Mouse (Mus musculus): ENCODE measurements around the gene Olfr1387. TPM values are rescaled to one million over a fixed set of nuclear protein-coding genes. Genes with fewer than 3 reads are reported as not detected.
"Not testable (repeated sequence)": the region's sequence is repeated elsewhere in the genome, so short reads cannot be mapped to it uniquely, and the experiment has no call there.

The Olfr1387 gene
- not detected in 2 replicates for polyA plus RNA-seq (2015; fragmentation: Nextera tagmentation; extraction: Ambion mirVana)

DNA sequence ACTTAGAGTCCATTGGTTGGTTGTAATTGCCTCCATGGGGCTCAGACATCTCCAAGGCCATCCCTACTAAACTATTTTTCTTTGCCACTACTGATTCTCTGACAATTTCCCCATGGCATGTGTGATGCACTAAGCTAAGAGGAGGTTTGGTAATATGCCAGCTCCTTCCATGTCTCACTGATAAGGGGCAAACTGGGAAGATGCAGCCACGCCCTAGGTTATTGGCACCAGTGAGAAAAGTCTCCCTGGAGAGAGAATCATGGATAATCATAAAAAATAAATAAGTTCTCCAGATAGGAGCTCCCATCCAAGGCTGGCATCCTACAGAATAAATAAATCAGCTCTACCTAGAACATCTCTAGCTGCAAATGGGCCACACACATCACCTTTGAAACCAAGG, at the start of gene Olfr1387:
TSS of gene Olfr1387 (plus strand) at position 301 of the 400 bp plus-strand sequence.
- no peak within 1 kb of the TSS for H3K9ac ChIP-seq (replicated peaks)
- no peaks in the 10 kb centered on the region for H3K4me1 ChIP-seq
- no peaks in the 10 kb centered on the region for H3K36me3 ChIP-seq
- ATAC-seq (replicated peaks): no peak
- H3K9me3 ChIP-seq: no peaks in the 10 kb centered on the region
- 85% methylated on average over 1 of the region's 1 CpGs for WGBS
- no peak within 1 kb of the TSS for H3K4me3 ChIP-seq
- no peak within 1 kb of the TSS for H3K4me2 ChIP-seq (replicated peaks)
- no peaks in the 10 kb centered on the region for H3K27me3 ChIP-seq
- no peak within 1 kb of the TSS for H3K27ac ChIP-seq (replicated peaks)

DNA sequence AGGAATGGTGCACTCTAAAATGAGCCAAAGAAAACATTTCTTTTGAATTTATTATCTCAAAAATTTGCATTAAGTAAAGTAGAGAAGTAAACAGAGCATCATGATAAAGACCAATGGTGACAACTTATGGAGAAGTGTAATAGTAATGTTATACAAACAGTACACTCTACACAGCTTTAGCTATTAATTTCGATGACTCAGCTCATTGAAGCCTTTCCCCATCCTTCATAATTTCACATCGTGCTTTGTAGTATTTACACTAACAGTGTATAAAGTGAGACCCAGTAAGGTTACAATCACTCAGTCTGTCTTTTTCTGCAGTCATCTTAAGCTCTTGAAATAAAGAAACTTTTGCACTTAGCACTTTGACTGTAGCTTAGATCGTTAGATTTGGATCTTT, 48.4 kb upstream of the Olfr1387 start:
- H3K9me3 ChIP-seq: no peaks in the 10 kb centered on the region
- no peaks in the 10 kb centered on the region for H3K36me3 ChIP-seq
- no peak for ATAC-seq (replicated peaks)
- H3K4me2 ChIP-seq (replicated peaks): no peak overlapping the region
- H3K27ac ChIP-seq (replicated peaks): no peak overlapping the region
- H3K4me3 ChIP-seq: no peak overlapping the region
- no peak overlapping the region for H3K9ac ChIP-seq (replicated peaks)
- 74% methylated on average over 3 of the region's 3 CpGs for WGBS
- no peaks in the 10 kb centered on the region for H3K4me1 ChIP-seq
- no peaks in the 10 kb centered on the region for H3K27me3 ChIP-seq

DNA sequence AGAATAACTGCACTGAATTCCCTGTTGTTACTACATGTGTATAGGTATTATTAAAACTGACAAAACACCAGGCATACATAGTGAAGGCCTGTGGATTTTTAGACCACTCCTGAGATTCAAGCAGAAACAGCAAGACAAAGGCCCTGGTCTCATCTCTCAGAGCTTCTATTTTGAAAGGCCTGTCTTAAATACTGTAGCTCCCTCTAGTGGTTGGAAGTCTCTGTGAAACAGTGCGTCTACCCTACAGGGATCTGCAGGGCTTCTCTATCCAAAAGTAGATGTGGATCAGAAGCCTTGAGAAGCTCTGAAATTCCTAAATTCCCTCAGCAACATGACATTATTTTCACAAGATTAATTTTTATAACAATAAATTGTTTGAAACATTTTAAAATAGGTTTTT, 44.6 kb upstream of the Olfr1387 start:
- no peaks in the 10 kb centered on the region for H3K27me3 ChIP-seq
- no peaks in the 10 kb centered on the region for H3K9me3 ChIP-seq
- H3K9ac ChIP-seq (replicated peaks): no peak overlapping the region
- H3K36me3 ChIP-seq: no peaks in the 10 kb centered on the region
- no peak overlapping the region for H3K4me2 ChIP-seq (replicated peaks)
- no peak for ATAC-seq (replicated peaks)
- no peak overlapping the region for H3K4me3 ChIP-seq
- H3K4me1 ChIP-seq: no peaks in the 10 kb centered on the region
- 34% methylated on average over 1 of the region's 1 CpGs for WGBS
- no peak overlapping the region for H3K27ac ChIP-seq (replicated peaks)

DNA sequence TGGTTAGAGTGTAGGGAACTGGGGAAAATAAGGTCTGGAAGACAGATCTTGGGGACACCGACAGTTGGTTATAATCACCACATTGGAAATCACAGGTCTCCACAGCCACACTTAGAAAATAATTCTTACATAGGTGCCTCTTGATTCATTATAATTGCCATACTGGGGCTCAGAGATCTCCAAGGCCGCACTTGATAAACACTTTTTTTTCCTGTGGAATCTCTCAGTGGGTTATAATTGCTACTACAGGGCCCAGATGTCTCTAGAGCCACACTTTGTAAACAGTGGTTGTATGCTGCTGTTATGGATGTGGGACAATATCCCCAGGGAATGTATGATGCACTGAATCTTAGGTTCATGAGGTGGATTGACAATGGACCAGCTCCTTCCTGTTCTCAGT, 32.4 kb upstream of the Olfr1387 start, which contains the start of gene Olfr1389:
TSS of gene Olfr1389 (plus strand) at position 301 of the 400 bp plus-strand sequence.
- ATAC-seq (replicated peaks): no peak
- WGBS: 89% methylated on average over 2 of the region's 2 CpGs

GRCm38 (mm10) chr11:49425257-49425927, 29.8 kb upstream of the Olfr1387 start:
- H3K9me3 ChIP-seq: no peaks in the 10 kb centered on the region
- no peaks in the 10 kb centered on the region for H3K4me1 ChIP-seq
- H3K4me2 ChIP-seq (replicated peaks): no peak overlapping the region
- WGBS: 79% methylated on average over 1 of the region's 1 CpGs
- no peak overlapping the region for H3K27ac ChIP-seq (replicated peaks)
- H3K27me3 ChIP-seq: no peaks in the 10 kb centered on the region
- no peak overlapping the region for H3K4me3 ChIP-seq
- no peaks in the 10 kb centered on the region for H3K36me3 ChIP-seq
- no peak overlapping the region for H3K9ac ChIP-seq (replicated peaks)
- ATAC-seq (replicated peaks): no peak

More for the DNA sequence above, 32.4 kb upstream of the Olfr1387 start, which contains the start of gene Olfr1389:
- Histone ChIP-seq H3K9me3 (no peaks in the 10 kb centered on the region), H3K27ac (replicated peaks) (no peak within 1 kb of the TSS), H3K4me1 (no peaks in the 10 kb centered on the region), H3K4me2 (replicated peaks) (no peak within 1 kb of the TSS), H3K4me3 (no peak within 1 kb of the TSS), H3K27me3 (no peaks in the 10 kb centered on the region), H3K9ac (replicated peaks) (no peak within 1 kb of the TSS), H3K36me3 (no peaks in the 10 kb centered on the region)

DNA sequence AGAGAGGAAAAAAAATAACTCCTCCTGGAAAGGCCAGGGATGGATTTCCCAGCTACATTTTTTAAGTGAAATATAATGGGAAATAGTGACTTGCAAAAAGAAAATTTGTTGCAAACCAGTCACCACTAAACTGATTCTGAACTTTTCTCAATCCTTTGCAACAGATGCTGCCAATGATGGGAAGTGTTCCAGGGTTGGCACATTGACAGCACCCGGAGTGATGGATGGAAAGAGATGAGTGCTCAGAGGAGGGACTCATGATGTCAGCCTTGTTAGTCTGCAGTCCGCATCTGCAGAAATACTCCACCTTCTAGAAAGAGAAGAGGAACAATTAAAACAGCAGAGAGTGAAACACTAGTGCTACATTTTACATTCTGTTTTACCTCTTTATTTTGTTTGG, 25.5 kb upstream of the Olfr1387 start:
- 77% methylated on average over 2 of the region's 2 CpGs for WGBS
- H3K4me1 ChIP-seq: no peaks in the 10 kb centered on the region
- no peaks in the 10 kb centered on the region for H3K9me3 ChIP-seq
- no peak overlapping the region for H3K4me2 ChIP-seq (replicated peaks)
- no peaks in the 10 kb centered on the region for H3K27me3 ChIP-seq
- ATAC-seq (replicated peaks): no peak
- no peak overlapping the region for H3K27ac ChIP-seq (replicated peaks)
- no peak overlapping the region for H3K9ac ChIP-seq (replicated peaks)
- H3K4me3 ChIP-seq: no peak overlapping the region
- H3K36me3 ChIP-seq: no peaks in the 10 kb centered on the region

DNA sequence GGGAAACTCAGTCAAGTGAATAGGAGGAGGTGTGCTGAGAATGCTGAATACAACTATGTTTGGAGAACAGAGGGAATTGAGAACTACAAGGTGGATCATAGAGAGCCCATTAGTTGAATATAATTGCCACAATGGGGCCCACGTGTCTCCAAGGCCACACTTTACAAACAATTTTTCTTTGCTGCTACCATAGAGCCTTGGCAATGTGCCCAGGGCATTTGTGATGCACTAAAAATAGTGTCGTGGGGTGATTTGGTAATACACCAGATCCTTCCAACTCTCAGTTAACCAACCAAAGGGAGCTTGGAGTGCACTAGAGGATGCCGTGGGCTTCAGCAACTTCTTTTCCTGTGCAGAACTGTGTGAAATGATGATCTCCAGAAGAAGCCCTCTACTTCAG, 18.7 kb upstream of the Olfr1387 start, which contains the start of gene Olfr1388:
TSS of gene Olfr1388 (plus strand) at position 214 of the 400 bp plus-strand sequence.
- Histone ChIP-seq H3K4me2 (replicated peaks) (no peak within 1 kb of the TSS), H3K27me3 (no peaks in the 10 kb centered on the region), H3K4me3 (no peak within 1 kb of the TSS), H3K4me1 (no peaks in the 10 kb centered on the region), H3K9ac (replicated peaks) (no peak within 1 kb of the TSS), H3K9me3 (no peaks in the 10 kb centered on the region), H3K36me3 (no peaks in the 10 kb centered on the region), H3K27ac (replicated peaks) (no peak within 1 kb of the TSS)
- ATAC-seq (replicated peaks): no peak
- WGBS: 49% methylated on average over 3 of the region's 3 CpGs

- not testable (repeated sequence) for H3K27ac ChIP-seq (replicated peaks); H3K9me3 ChIP-seq; H3K4me3 ChIP-seq; H3K27me3 ChIP-seq; H3K9ac ChIP-seq (replicated peaks); ATAC-seq (replicated peaks); H3K36me3 ChIP-seq; H3K4me2 ChIP-seq (replicated peaks); H3K4me1 ChIP-seq
- 84% methylated on average over 3 of the region's 3 CpGs for WGBS
These were observed 9.6 kb downstream of the Olfr1387 start, which contains the start of gene Olfr1386 for GRCm38 (mm10) chr11:49464746-49465145. Gene Olfr1386, plus strand, starts transcription at chr11:49465046.

GRCm38 (mm10) chr11:49485973-49486372, 30.8 kb downstream of the Olfr1387 start:
- WGBS: 77% methylated on average over 4 of the region's 4 CpGs
- Histone ChIP-seq H3K27me3 (no peaks in the 10 kb centered on the region), H3K36me3 (no peaks in the 10 kb centered on the region), H3K4me3 (no peak overlapping the region), H3K4me1 (no peaks in the 10 kb centered on the region), H3K27ac (replicated peaks) (no peak overlapping the region), H3K4me2 (replicated peaks) (no peak overlapping the region), H3K9me3 (no peaks in the 10 kb centered on the region), H3K9ac (replicated peaks) (no peak overlapping the region)
- ATAC-seq (replicated peaks): no peak

DNA sequence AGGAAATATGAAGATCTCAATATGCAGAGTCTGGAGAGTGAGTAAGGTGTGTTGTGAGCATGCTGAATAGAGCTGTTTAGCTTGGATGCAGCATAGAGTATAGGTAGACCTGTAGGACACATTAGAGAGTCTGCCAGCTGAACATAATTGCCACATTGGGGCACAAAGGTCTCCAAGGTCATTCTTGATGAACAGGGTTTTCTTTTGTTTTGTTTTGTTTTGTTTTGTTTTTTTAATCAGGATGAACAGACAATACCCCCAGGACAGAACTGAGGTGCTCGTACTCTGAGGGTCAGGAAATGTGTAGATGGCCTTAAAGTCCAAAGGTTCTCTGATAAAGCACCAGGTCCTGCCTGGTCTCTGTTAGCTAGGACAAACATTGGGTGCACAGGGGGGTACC, 33.6 kb downstream of the Olfr1387 start, which contains the start of gene Olfr1385:
TSS of gene Olfr1385 (plus strand) at position 301 of the 400 bp plus-strand sequence.
- H3K36me3 ChIP-seq; H3K4me1 ChIP-seq; H3K27ac ChIP-seq (replicated peaks); H3K9ac ChIP-seq (replicated peaks); H3K9me3 ChIP-seq; ATAC-seq (replicated peaks); H3K4me3 ChIP-seq; H3K27me3 ChIP-seq; H3K4me2 ChIP-seq (replicated peaks): not testable (repeated sequence)
- 74% methylated on average over 1 of the region's 1 CpGs for WGBS

Measured in forebrain, embryonic 15.5 days (tissue).